Mouse (Mus musculus): ENCODE measurements around the gene Foxn3.

The Foxn3 gene

DNA sequence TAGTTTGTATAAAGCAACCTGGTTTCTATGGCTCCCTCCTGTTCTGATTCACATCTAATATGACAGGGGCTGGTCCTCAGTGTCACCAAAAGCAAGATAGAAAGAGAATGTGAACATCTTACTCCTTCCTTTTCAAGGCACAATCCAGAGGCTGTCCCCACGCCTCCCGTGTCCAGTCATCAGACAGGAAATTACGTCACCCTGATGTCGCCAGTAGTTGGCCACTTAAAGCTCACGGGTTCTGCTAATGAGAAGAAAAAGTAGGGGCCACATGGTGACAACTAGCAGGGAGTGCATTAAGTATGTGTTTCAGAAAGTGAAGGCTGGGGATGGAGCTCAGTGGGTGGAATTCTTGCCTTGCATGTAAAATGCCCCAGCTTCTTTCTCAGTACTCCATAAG is 99.1 kb downstream of the Foxn3 start:
- DNase-seq (ENCODE audit: low spot score) = no peak

DNA sequence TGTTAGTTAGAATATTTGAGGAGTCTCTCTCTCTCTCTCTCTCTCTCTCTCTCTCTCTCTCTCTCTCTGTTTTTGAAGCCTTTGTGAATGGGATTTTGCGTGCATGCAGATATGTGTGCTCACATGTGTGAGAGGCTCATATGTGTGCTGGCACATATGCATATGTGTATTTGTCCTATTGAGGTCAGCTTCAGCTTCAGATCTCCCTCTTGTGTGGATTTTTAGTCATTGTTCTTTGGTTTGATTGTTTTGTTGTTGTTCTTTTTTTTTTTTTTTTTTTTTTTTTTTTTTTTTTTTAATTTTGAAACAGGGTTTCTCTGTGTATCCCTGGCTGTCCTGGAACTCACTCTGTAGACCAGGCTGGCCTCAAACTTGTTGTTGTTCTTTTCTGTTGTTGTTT is 100.5 kb downstream of the Foxn3 start:
- no peak for DNase-seq (ENCODE audit: low spot score)

DNA sequence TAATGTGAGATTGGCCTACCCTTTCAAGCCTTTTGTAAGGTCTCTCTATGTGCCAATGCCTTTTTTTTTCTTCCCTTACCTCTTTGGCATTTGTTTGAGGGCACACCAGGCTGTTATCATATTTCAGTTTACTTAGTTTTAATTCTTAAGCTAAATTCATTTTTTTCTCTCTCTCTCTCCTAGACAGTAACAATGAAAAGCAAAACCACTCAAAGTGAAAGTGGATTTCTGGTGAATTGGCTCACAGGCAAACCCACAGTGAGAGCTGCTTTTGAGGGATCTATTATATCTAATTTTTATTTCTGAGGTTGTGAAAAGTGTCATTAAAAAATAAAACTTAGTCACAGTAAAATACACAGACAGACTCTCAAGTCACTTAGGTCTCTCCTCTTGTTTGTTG is 101.1 kb downstream of the Foxn3 start:
- DNase-seq (ENCODE audit: low spot score) = no peak

DNA sequence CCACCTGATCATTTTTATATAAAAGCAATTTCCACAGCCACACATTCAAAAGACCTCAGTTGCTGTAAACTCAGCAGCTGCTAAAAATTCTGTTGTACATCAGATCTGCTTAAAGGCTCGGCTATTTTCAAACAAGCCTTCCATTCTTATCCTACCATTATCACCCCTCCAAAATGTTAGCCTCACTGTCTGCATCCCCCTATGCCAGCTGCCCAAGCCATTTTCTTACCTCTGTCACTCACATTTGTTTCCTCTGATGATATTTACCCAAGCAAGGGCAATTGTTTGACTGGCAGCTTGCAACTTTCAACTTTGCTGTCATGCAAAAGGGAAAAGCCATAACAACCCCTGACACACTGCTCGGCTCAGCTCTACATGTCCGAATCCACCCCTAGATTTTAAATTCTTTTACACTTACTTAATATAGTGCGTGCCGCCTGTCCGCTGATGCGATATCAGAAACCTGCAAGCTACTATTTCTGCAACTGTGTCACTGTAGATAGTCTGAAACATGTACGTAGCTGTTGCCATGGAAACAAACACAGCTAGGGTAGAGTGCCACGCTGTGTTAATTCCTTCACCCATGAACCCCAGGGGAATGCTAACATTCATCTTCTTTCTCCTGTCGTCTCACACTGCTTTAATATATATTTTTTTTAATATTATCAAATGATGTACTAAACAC is 105.7 kb downstream of the Foxn3 start:
- DNase-seq (ENCODE audit: low spot score) = no peak

DNA sequence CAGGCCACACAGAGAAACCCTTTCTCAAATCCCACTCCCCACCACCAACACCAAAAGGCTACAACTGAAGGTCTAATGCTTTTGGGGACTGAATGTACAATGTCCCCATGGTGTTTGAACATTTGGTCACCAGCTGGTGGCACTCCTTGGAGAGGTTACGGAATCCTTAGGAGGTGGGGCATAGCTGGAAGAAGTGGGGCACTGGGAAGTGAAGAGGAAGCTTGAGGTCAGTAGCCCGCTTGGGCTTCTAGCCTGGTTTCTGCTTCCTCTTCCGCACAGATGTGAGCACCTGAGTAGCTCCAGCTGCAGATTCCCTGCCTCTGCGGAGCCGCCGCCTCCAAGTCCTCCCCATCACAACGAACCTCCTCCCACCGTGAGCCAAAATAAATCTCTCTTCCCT is 107.8 kb downstream of the Foxn3 start:
- no peak for DNase-seq (ENCODE audit: low spot score)

DNA sequence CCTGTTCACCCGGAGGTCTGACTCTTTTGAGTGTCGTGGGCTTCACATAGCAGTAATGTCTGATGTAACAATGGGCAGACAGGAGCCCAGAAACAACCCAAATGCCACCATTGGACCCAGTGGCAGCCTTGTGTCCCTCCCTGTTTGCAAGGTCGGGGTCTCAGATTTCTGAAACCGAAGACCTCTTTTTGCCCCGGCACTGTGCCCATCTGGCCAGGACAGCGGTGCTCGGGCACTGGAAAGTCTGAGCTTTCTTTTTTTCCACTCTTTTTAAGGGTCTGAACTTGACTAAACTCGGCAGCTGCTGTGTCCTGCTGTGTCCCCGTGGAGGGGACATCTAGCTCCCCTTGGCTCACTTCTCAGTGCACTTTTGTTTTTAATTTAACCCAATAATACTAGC is 109.0 kb downstream of the Foxn3 start:
- no peak for DNase-seq (ENCODE audit: low spot score)

DNA sequence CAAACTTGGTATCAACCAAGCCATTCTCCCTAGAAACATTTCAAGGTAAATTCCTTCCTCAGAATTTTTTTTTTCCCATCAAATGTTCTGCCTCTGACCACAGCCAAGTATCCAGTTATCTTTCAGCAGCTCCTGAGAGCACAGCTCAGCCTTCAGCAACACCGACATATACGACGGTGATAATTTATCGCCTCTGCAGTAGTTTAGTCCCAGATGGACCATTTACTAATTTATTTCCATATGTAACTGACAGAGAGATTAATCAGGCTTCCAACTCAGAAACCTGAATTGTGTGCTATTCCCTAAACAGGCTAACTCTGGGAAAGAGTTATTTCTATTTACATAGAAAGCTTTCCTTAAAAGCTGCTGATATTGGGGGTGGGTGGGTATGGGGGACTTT is 109.6 kb downstream of the Foxn3 start:
- no peak for DNase-seq (ENCODE audit: low spot score)

DNA sequence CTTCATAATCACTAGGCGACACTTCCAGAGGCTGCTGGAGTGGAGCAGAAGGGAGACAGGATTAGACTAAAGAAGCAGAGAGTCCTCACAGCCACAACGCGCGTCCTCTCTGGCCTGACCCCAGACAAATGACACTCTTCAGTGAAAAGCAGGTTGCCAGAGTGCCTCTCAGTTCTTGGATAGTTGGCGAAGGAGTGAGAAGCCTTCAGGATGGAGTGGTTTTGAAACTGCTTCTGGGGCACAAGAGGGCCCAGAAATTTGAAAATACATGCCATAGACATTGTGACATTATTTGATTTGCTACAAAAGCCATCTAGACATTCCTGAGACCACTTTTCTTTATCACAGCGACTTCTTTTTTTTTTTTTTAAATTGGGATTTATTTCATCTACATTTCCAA is 113.3 kb downstream of the Foxn3 start:
- no peak for DNase-seq (ENCODE audit: low spot score)

DNA sequence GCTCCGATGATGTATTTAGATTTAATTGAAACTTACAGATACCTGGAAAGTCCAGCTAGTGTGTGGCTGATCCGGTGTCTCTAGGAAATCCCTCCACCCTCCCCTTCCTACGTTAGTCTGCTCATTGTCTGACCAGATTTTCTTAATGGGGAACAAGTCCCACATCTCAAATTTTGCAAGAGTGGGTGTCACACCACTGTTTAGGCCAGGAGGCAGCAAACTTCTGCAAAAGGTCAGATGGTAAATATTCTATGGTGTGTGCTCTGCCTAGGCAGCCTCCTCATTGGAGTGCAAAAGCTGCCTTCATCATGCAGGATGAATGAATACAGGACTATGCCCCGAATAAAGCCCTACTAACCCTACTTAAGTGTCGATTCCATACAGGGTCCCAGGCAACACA is 115.6 kb downstream of the Foxn3 start:
- DNase-seq (ENCODE audit: low spot score) = no peak

DNA sequence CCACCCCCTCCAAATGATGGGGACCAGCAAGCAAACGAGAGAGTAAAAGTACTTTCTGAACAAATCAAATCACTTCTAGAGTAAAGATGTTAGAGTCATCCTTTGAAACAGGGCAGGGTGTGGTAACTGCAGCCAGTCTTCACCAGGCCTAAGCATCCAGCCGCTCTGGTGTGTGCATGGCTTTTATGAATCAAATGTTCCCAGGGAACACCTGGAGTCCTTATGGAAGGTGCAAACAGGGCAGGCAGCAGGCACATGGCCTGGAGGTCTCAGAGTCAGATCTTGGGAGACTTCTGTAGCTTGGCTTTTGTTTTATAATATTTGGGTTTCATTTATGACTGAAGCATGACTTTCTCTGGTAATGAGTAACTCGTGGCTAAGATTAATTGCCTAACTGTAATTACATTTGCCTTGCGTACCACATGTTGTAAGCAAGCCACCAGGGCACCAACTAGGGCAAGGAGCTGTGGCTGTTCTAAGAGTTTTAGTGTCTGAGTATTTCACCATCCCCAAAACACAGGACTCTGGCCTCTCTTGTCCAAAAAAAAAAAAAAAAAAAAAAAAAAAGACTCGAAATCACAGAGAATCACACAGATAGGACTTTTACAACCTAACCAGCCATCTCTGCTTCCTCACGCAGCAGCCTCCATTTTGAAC is 118.2 kb downstream of the Foxn3 start:
- DNase-seq (ENCODE audit: low spot score) = no peak

DNA sequence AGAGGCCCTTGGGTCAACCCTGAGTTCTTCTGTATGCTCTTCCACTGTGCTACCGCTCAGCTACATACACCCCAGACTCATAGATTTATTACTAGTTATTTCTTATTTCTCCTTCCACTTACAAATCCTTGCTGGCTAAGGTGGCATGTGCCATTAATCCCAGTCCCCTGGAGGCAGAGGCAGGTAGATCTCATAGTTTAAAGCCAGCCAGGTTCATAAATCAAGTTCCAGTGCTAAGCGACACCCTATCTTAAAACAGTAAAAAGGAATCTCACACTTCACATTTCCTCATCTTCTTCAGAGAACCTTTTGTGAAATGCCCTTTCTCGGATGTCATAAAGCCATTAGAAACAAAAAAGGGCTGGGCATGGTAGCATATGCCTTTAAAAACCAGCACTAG is 120.6 kb downstream of the Foxn3 start:
- DNase-seq (ENCODE audit: low spot score) = no peak

DNA sequence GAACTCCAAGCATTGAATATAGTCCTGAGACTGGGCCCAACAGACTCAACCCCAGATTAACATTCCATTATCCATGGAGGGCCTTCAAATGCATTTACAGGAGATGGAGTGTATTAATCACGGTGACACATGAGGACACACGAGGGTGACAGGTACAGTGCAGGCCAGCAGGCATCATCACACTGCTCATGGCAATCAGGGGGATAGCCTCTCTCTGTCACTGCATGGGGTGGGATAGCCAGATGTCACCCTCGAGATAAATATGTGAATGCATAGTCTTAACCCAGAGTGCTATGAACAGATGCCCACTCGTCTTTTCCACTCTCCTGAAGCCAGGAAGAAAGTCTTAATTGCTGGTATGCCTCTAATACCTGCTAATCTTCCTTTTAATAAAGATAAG is 122.4 kb downstream of the Foxn3 start:
- no peak for DNase-seq (ENCODE audit: low spot score)

DNA sequence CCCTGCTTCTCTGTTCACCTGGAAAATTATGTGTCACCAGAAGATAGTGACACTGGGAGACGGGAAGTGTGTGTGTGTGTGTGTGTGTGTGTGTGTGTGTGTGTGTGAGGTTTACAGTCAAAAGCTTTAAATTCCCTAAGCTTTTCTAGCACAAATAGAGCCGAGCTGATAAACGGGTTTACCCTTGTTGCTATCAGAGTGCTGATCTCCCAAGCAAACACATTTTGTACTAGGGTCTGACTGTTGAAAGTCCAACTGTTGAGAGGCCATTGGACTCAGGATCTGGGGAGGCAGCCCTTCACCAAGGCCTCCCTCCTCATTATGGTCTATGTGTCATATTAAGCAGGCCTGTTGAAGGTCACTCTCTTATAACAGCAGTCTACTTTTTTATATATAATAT is 123.4 kb downstream of the Foxn3 start:
- no peak for DNase-seq (ENCODE audit: low spot score)

DNA sequence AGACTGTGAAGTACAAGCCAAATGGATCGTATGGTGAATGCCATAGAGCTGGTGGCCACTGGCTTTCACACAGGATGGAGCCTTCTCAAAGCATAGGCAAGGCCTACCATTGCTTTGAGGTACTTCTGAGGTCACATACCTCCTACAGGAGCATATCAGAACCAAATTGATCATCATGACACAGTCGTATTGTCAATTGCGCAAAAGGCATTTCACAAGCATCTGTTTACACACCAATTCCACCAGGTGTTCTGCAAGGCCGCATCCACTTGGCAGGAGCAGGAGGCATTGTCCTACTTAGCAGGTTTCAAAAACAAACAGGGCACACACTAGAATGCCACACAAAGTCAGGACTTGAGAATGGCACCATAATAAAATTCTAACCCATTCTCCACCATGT is 128.2 kb downstream of the Foxn3 start:
- no peak for DNase-seq (ENCODE audit: low spot score)

DNA sequence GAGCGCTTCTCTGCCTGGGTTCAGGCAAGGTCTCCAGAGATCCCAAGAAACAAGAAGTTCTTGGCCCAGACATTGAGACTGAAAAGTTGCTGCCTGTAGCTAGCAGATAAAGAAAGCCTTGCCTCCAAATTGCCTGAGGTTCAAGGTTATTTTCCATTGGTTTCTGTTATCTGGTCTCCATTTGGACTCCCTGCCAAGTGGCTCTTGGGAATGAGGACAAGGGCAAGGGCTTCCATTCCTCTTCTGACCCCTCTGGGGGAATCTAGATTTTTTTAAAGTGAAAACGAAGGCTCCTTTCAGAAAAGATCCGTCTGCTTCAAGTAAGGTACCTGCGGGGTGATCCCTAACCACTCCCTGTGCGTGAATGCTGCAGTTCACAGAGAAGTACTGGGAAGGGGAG is 130.0 kb downstream of the Foxn3 start:
- DNase-seq (ENCODE audit: low spot score) = no peak

DNA sequence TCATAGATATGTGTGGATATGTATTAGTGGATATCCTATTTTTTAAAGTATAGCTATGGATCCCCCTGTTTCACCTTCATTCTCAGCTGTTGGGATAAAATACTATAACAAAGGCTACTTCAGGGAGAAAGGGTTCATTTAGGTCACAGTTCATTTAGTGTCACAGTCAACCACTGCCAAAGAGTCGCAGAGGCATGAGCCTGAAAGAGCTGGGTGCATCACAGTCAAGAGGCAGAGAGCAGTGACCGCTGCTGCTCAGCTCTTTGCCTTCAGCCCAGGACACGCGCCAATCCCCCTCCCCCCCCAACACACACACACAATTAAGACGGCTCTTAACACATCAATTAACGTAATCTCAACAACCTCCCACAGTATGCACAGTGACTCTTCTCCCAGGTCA is 131.8 kb downstream of the Foxn3 start:
- DNase-seq (ENCODE audit: low spot score) = no peak

DNA sequence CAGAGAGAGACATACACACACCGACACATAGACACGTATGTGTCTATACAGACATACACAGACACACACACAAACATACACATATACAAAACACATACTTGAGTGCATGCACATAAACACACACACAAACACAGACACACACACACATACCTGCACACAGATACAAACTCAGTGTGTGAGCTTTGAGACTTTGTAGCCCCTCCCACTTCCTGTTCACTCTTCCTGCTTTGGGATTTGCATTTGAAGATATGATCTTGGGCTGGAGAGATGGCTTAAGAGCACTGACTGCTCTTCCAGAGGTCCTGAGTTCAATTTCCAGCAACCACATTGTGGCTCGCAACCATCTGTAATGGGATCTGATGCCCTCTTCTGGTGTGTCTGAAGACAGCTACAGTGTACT is 132.4 kb downstream of the Foxn3 start:
- no peak for DNase-seq (ENCODE audit: low spot score)

DNA sequence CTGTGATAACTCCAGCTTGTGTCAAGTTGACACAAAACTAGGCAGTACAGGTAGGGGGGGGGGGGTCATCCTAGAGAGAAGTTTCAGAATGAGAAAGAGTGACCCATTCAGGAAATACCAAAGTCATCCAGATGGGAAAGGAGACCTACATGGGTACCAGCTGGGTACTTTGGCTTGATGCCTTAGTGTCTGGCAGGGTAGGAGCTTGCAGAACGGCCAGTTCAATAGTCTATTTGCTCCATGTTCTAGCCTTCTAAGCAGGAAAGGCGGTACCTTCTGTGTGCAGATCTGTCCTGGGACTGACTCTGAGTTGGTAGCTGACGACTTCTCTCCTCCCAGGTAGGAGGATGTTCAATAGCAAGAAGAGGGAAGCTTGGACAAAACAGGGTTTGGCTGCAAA is 134.3 kb downstream of the Foxn3 start:
- no peak for DNase-seq (ENCODE audit: low spot score)

DNA sequence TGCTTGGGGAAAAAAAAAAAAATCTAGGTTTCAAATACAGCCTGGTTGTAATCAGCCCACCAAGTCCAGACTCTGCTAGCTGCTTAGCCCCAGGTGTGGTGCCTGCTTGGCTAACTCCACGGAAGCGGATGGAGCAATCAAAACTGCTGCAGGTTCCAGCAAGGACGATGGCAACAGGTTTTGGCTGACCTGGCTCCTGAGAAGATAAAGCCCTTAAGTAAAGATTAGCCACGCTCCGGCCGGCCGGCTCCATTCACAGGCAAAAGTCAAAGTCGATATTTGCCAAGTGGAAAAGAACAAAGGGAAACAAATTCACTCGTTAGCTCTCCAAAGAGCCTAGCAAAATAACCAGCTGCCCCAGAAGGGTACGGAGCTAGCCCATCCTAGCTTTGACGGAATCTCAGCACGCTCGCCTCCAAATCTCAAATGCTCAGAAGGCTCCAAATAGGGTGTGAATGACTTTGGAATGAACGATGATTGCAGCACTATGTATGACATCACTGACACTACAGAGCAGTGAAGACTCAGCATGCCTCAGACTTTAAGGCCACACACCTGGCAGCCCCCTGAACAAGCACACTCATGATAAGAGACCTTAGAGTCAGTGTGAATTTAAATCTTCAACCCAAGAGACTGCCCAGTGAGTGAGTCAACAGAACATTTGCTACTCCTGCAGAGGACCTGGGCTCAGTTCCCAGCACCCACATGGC is 137.0 kb downstream of the Foxn3 start:
- no peak for DNase-seq (ENCODE audit: low spot score)

DNA sequence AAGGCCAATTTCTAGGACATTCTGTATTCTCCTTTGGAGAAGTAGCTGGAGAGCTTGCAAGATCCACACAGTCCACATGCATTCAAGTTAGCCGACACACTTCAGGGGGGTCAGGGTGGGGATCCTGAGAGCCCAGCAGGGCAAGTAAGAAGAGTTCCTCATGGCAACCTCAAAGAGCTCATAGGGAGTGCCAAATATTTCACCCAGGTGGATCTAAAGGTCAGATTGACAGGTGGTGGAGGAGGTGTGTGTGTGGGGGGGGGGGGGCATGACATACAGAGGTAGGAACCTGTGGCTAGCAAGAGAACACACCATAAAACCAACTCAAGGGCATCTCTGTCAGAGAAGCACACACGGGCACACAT is 144.0 kb downstream of the Foxn3 start:
- no peak for DNase-seq (ENCODE audit: low spot score)

DNA sequence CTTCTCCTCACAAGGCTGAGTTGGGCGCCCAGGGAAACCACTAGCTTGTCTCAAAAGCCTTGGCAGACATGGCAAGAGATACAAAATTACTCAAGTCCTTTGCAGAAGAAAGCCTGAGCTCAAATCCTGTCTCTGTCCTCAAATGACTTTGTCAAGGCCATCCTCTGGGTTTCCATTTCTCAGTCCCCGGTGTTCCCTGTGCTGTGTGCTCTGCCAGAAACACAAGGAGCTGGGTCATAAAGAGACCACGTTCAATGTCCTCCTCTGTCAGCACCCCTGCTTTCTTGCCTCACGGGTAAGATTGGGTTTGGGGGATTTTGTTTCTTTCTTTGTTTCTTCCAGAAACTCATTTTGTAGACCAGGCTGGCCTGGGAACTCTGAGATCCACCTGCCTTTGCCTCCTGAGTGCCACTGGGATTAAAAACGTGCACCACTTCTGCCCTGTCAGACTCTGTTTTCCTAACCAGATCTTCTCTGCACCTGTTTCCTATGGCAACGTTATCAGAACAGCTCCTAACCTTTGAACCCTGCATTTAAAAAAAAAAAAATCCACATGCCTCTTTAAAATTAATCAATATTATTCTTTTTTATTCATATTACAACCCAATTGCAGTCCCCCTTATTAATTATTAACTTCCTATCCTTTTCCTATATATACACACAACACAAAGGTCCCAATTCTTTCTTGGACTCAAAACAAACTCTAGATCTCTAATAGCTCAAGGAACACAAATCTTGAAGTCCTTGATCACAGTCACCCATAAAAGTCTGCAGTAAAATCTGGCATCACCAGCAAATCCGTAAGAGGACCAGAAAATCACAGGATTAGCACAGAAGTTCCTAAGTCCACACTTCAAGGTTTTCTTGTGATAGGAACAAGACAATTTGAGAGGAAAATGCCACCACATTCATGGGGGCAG is 144.6 kb downstream of the Foxn3 start:
- DNase-seq (ENCODE audit: low spot score) = no peak

DNA sequence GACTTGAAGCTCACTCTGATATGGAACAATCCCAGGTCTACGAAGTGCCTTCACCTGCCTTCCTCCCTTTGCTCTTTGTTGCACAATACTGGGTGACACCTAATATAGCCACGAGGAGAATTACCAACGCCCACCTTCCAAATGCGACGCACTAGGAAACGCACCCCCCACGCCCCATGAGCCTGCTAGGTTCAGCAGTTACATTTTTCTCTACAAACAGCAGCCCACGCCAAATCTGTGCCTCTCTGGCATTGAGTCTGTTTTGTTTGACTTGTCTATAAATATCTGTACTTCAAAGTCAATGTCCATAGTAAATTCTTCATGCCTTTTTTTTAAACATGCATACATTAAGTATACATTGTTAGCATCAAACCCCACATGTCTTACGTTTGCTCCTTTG is 145.5 kb downstream of the Foxn3 start:
- DNase-seq (ENCODE audit: low spot score) = no peak

DNA sequence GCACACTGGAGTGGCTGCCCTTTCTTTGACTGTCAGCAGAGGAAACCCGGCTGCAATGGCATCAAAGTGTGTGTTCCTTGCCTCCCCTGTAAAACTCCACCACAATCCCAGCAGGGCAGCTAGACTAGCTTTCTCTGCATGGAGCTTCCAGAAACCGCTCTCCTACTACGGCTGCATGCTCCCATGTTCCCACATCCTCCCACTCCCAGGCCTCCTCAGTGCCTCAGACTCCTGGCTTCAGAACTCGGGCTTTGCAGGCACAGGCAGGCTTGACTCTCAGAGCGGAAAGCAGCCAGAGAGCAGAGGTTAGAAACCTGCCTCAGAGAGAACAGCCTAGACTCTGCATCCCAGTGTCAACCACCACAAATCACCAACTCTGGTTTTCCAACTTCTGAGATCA is 147.8 kb downstream of the Foxn3 start:
- DNase-seq (ENCODE audit: low spot score) = no peak
